Mouse (Mus musculus): ENCODE data around the gene Tctn3. TPM values are rescaled to one million over a fixed set of nuclear protein-coding genes. Genes with fewer than 3 reads are reported as not detected.
"Not testable (repeated sequence)": the region's sequence is repeated elsewhere in the genome, so short reads cannot be mapped to it uniquely, and the experiment has no call there.

Tctn3 gene
- polyA plus RNA-seq, 1 experiment from 2014 or later: 10.3 TPM

- DNase-seq (ENCODE audit: low spot score) (no peak), ATAC-seq (replicated peaks; ENCODE audit: insufficient number of reproducible peaks, low FRiP score, low TSS enrichment, low read depth) (no peak)
- no peak overlapping the region for H3K27ac ChIP-seq (replicated peaks; ENCODE audit: low read depth, low read length)
- WGBS: 93% methylated on average over 9 of the region's 9 CpGs
- no peak overlapping the region for H3K4me3 ChIP-seq (ENCODE audit: low read depth, low read length)
- no peak overlapping the region for H3K4me2 ChIP-seq (ENCODE audit: low read depth, low read length)
- H3K9me3 ChIP-seq (replicated peaks; ENCODE audit: control insufficient read depth, low read length): no peaks in the 10 kb centered on the region
- H3K36me3 ChIP-seq (replicated peaks; ENCODE audit: control insufficient read depth, insufficient read depth, low read depth, low read length): peaks cover 22% of the 10 kb centered on the region
- H3K9ac ChIP-seq (replicated peaks; ENCODE audit: low read length): no peak overlapping the region
- no peaks in the 10 kb centered on the region for H3K27me3 ChIP-seq (ENCODE audit: control insufficient read depth, insufficient read depth, low read length)
- no peaks in the 10 kb centered on the region for H3K4me1 ChIP-seq (ENCODE audit: control insufficient read depth, insufficient read depth, low read length)
Measured at GRCm38 (mm10) chr19:40570726-40571125, 41.3 kb downstream of the Tctn3 start.

- Histone ChIP-seq H3K4me1 (ENCODE audit: control insufficient read depth, insufficient read depth, low read length) (no peaks in the 10 kb centered on the region), H3K27me3 (ENCODE audit: control insufficient read depth, insufficient read depth, low read length) (no peaks in the 10 kb centered on the region), H3K9ac (replicated peaks; ENCODE audit: low read length) (no peak overlapping the region), H3K4me3 (ENCODE audit: low read depth, low read length) (no peak overlapping the region), H3K36me3 (replicated peaks; ENCODE audit: control insufficient read depth, insufficient read depth, low read depth, low read length) (peaks cover 27% of the 10 kb centered on the region), H3K4me2 (ENCODE audit: low read depth, low read length) (no peak overlapping the region), H3K9me3 (replicated peaks; ENCODE audit: control insufficient read depth, low read length) (no peaks in the 10 kb centered on the region), H3K27ac (replicated peaks; ENCODE audit: low read depth, low read length) (no peak overlapping the region)
- 90% methylated on average over 3 of the region's 3 CpGs for WGBS
- ATAC-seq (replicated peaks; ENCODE audit: insufficient number of reproducible peaks, low FRiP score, low TSS enrichment, low read depth): no peak
- DNase-seq (ENCODE audit: low spot score): no peak
Measured at GRCm38 (mm10) chr19:40567616-40568015, 44.4 kb downstream of the Tctn3 start.

- peaks cover 18% of the 10 kb centered on the region for H3K36me3 ChIP-seq (replicated peaks; ENCODE audit: control insufficient read depth, insufficient read depth, low read depth, low read length)
- WGBS: 88% methylated on average over 10 of the region's 10 CpGs
- no peak for ATAC-seq (replicated peaks; ENCODE audit: insufficient number of reproducible peaks, low FRiP score, low TSS enrichment, low read depth)
- H3K27ac ChIP-seq (replicated peaks; ENCODE audit: low read depth, low read length): no peak overlapping the region
- no peak overlapping the region for H3K9ac ChIP-seq (replicated peaks; ENCODE audit: low read length)
- no peak for DNase-seq (ENCODE audit: low spot score)
- H3K27me3 ChIP-seq (ENCODE audit: control insufficient read depth, insufficient read depth, low read length): no peaks in the 10 kb centered on the region
- no peak overlapping the region for H3K4me3 ChIP-seq (ENCODE audit: low read depth, low read length)
- H3K4me2 ChIP-seq (ENCODE audit: low read depth, low read length): no peak overlapping the region
- no peaks in the 10 kb centered on the region for H3K4me1 ChIP-seq (ENCODE audit: control insufficient read depth, insufficient read depth, low read length)
- H3K9me3 ChIP-seq (replicated peaks; ENCODE audit: control insufficient read depth, low read length): no peaks in the 10 kb centered on the region
Measured at GRCm38 (mm10) chr19:40563880-40564645, 48.0 kb downstream of the Tctn3 start.

- H3K9ac ChIP-seq (replicated peaks; ENCODE audit: low read length); H3K9me3 ChIP-seq (replicated peaks; ENCODE audit: control insufficient read depth, low read length); H3K27me3 ChIP-seq (ENCODE audit: control insufficient read depth, insufficient read depth, low read length); H3K4me2 ChIP-seq (ENCODE audit: low read depth, low read length); H3K27ac ChIP-seq (replicated peaks; ENCODE audit: low read depth, low read length); H3K4me1 ChIP-seq (ENCODE audit: control insufficient read depth, insufficient read depth, low read length); H3K4me3 ChIP-seq (ENCODE audit: low read depth, low read length); ATAC-seq (replicated peaks; ENCODE audit: insufficient number of reproducible peaks, low FRiP score, low TSS enrichment, low read depth); DNase-seq (ENCODE audit: low spot score): not testable (repeated sequence)
- 65% methylated on average over 12 of the region's 31 CpGs for WGBS
- peaks cover 13% of the 10 kb centered on the region for H3K36me3 ChIP-seq (replicated peaks; ENCODE audit: control insufficient read depth, insufficient read depth, low read depth, low read length)
Measured at GRCm38 (mm10) chr19:40561521-40561920, 50.5 kb downstream of the Tctn3 start.

GRCm38 (mm10) chr19:40556029-40556428 is 56.0 kb downstream of the Tctn3 start:
- H3K27ac ChIP-seq (replicated peaks; ENCODE audit: low read depth, low read length): no peak overlapping the region

GRCm38 (mm10) chr19:40555136-40555535 is 56.9 kb downstream of the Tctn3 start:
- H3K27me3 ChIP-seq (ENCODE audit: control insufficient read depth, insufficient read depth, low read length): no peaks in the 10 kb centered on the region
- H3K4me1 ChIP-seq (ENCODE audit: control insufficient read depth, insufficient read depth, low read length): no peaks in the 10 kb centered on the region
- H3K4me2 ChIP-seq (ENCODE audit: low read depth, low read length): no peak overlapping the region
- 95% methylated on average over 8 of the region's 8 CpGs for WGBS
- no peak for ATAC-seq (replicated peaks; ENCODE audit: insufficient number of reproducible peaks, low FRiP score, low TSS enrichment, low read depth)
- DNase-seq (ENCODE audit: low spot score): no peak
- H3K4me3 ChIP-seq (ENCODE audit: low read depth, low read length): no peak overlapping the region
- H3K36me3 ChIP-seq (replicated peaks; ENCODE audit: control insufficient read depth, insufficient read depth, low read depth, low read length): peaks cover 7% of the 10 kb centered on the region
- H3K9ac ChIP-seq (replicated peaks; ENCODE audit: low read length): no peak overlapping the region
- no peak overlapping the region for H3K27ac ChIP-seq (replicated peaks; ENCODE audit: low read depth, low read length)
- H3K9me3 ChIP-seq (replicated peaks; ENCODE audit: control insufficient read depth, low read length): no peaks in the 10 kb centered on the region

More at GRCm38 (mm10) chr19:40556029-40556428, 56.0 kb downstream of the Tctn3 start:
- no peak for ATAC-seq (replicated peaks; ENCODE audit: insufficient number of reproducible peaks, low FRiP score, low TSS enrichment, low read depth)
- Histone ChIP-seq H3K36me3 (replicated peaks; ENCODE audit: control insufficient read depth, insufficient read depth, low read depth, low read length) (peaks cover 7% of the 10 kb centered on the region), H3K9me3 (replicated peaks; ENCODE audit: control insufficient read depth, low read length) (no peaks in the 10 kb centered on the region), H3K4me3 (ENCODE audit: low read depth, low read length) (no peak overlapping the region), H3K4me2 (ENCODE audit: low read depth, low read length) (no peak overlapping the region), H3K27me3 (ENCODE audit: control insufficient read depth, insufficient read depth, low read length) (no peaks in the 10 kb centered on the region), H3K9ac (replicated peaks; ENCODE audit: low read length) (no peak overlapping the region), H3K4me1 (ENCODE audit: control insufficient read depth, insufficient read depth, low read length) (no peaks in the 10 kb centered on the region)
- no peak for DNase-seq (ENCODE audit: low spot score)
- 64% methylated on average over 7 of the region's 7 CpGs for WGBS

GRCm38 (mm10) chr19:40554343-40554742 is 57.7 kb downstream of the Tctn3 start:
- 88% methylated on average over 11 of the region's 11 CpGs for WGBS

GRCm38 (mm10) chr19:40553849-40554248 is 58.2 kb downstream of the Tctn3 start:
- no peak for ATAC-seq (replicated peaks; ENCODE audit: insufficient number of reproducible peaks, low FRiP score, low TSS enrichment, low read depth)
- Histone ChIP-seq H3K4me2 (ENCODE audit: low read depth, low read length) (no peak overlapping the region), H3K4me1 (ENCODE audit: control insufficient read depth, insufficient read depth, low read length) (0 out of 2 replicates have a peak, but pooled peaks cover 1% of the 10 kb centered on the region), H3K27ac (replicated peaks; ENCODE audit: low read depth, low read length) (no peak overlapping the region), H3K4me3 (ENCODE audit: low read depth, low read length) (no peak overlapping the region), H3K9ac (replicated peaks; ENCODE audit: low read length) (no peak overlapping the region), H3K36me3 (replicated peaks; ENCODE audit: control insufficient read depth, insufficient read depth, low read depth, low read length) (peaks cover 7% of the 10 kb centered on the region), H3K9me3 (replicated peaks; ENCODE audit: control insufficient read depth, low read length) (no peaks in the 10 kb centered on the region), H3K27me3 (ENCODE audit: control insufficient read depth, insufficient read depth, low read length) (no peaks in the 10 kb centered on the region)
- DNase-seq (ENCODE audit: low spot score): no peak
- WGBS: 95% methylated on average over 6 of the region's 6 CpGs

More at GRCm38 (mm10) chr19:40554343-40554742, 57.7 kb downstream of the Tctn3 start:
- ATAC-seq (replicated peaks; ENCODE audit: insufficient number of reproducible peaks, low FRiP score, low TSS enrichment, low read depth) (no peak), DNase-seq (ENCODE audit: low spot score) (no peak)
- Histone ChIP-seq H3K36me3 (replicated peaks; ENCODE audit: control insufficient read depth, insufficient read depth, low read depth, low read length) (peaks cover 7% of the 10 kb centered on the region), H3K9ac (replicated peaks; ENCODE audit: low read length) (no peak overlapping the region), H3K4me3 (ENCODE audit: low read depth, low read length) (no peak overlapping the region), H3K4me2 (ENCODE audit: low read depth, low read length) (no peak overlapping the region), H3K27me3 (ENCODE audit: control insufficient read depth, insufficient read depth, low read length) (no peaks in the 10 kb centered on the region), H3K27ac (replicated peaks; ENCODE audit: low read depth, low read length) (no peak overlapping the region), H3K4me1 (ENCODE audit: control insufficient read depth, insufficient read depth, low read length) (no peaks in the 10 kb centered on the region), H3K9me3 (replicated peaks; ENCODE audit: control insufficient read depth, low read length) (no peaks in the 10 kb centered on the region)
